In the genomic region with DNA sequence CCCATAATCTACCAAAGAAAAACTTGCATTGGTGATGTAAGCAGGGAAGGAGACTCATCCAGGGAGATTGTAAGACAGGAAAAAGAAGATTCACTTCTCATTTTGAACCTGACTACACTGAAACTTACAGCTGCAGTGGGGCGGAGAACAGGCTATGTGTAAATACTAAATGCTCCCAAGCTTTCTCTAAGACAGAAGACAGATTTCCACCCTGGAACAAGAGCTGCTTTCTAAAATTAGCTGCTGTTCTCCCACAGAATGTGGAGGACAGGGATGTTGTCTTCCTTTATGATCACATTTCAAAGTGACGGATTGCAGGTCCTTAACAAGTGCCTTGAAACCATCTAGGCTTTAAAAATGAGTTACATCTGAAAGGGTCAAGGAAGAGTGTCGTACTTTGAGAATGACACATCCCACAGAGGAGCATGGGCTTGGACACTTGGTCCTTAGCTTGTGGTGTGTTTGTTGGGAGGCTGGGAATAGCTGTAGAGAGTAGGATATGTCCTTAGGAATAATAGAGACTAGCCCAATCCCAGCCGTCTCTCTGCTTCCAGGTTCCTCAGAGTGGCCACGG, we compare ENCODE assay signal across 26 mouse cellular contexts.
"Had no signal": no experiment of that assay in that cellular context is flagged by ENCODE, and none has a peak within 500 bp of the region (broad histone marks: within the 10 kb centered on the region; RNA-seq: fewer than 3 reads in every experiment).

No protein-coding gene starts in this region.

- H3K4me3 ChIP-seq: left cerebral cortex, adult 2 months; limb, embryonic 10.5 days; limb, embryonic 13.5 days; liver, embryonic 12.5 days; liver, embryonic 15.5 days; lung, embryonic 15.5 days; megakaryocyte, embryonic 14.5 days; midbrain, embryonic 10.5 days; midbrain, embryonic 13.5 days; myocyte; neural tube, embryonic 13.5 days; stomach, embryonic 15.5 days had no signal

- H3K9me3 ChIP-seq: limb, embryonic 10.5 days; limb, embryonic 13.5 days; liver, embryonic 12.5 days; liver, embryonic 15.5 days; lung, embryonic 15.5 days; megakaryocyte, embryonic 14.5 days; midbrain, embryonic 10.5 days; midbrain, embryonic 13.5 days; neural tube, embryonic 13.5 days; stomach, embryonic 15.5 days had no signal

- H3K4me2 ChIP-seq: limb, embryonic 13.5 days; liver, embryonic 12.5 days; liver, embryonic 15.5 days; lung, embryonic 15.5 days; midbrain, embryonic 13.5 days; neural tube, embryonic 13.5 days; stomach, embryonic 15.5 days had no signal

- H3K9ac ChIP-seq: limb, embryonic 13.5 days; liver, embryonic 12.5 days; liver, embryonic 15.5 days; lung, embryonic 15.5 days; midbrain, embryonic 13.5 days; neural tube, embryonic 13.5 days; stomach, embryonic 15.5 days had no signal

- DNase-seq: kidney, adult 8-10 months; kidney, postnatal 25 days; layer of hippocampus, postnatal 36 days; liver; lung, adult 18-20 months; lung, postnatal 10 days; lung, postnatal 36 days; right cerebral cortex, postnatal 25 days; spleen, adult 18-20 months; thymus, adult 2 months; thymus, postnatal 14 days; thymus, postnatal 4 days had no signal

- H3K27me3 ChIP-seq: limb, embryonic 13.5 days; liver, embryonic 12.5 days; liver, embryonic 15.5 days; lung, embryonic 15.5 days; megakaryocyte, embryonic 14.5 days; midbrain, embryonic 13.5 days; neural tube, embryonic 13.5 days; stomach, embryonic 15.5 days had no signal

- ATAC-seq: intestine, postnatal 0 days; liver, embryonic 12.5 days; midbrain, embryonic 13.5 days; midbrain, embryonic 16.5 days had no signal

- H3K27ac ChIP-seq: left cerebral cortex, adult 2 months; limb, embryonic 10.5 days; limb, embryonic 13.5 days; liver, embryonic 12.5 days; liver, embryonic 15.5 days; lung, embryonic 15.5 days; midbrain, embryonic 10.5 days; midbrain, embryonic 13.5 days; neural tube, embryonic 13.5 days; stomach, embryonic 15.5 days had no signal

- H3K36me3 ChIP-seq: limb, embryonic 10.5 days; limb, embryonic 13.5 days; liver, embryonic 12.5 days; liver, embryonic 15.5 days; lung, embryonic 15.5 days; midbrain, embryonic 10.5 days; midbrain, embryonic 13.5 days; neural tube, embryonic 13.5 days; stomach, embryonic 15.5 days had no signal

- H3K4me1 ChIP-seq: limb, embryonic 10.5 days; limb, embryonic 13.5 days; liver, embryonic 12.5 days; liver, embryonic 15.5 days; lung, embryonic 15.5 days; megakaryocyte, embryonic 14.5 days; midbrain, embryonic 10.5 days; midbrain, embryonic 13.5 days; neural tube, embryonic 13.5 days; stomach, embryonic 15.5 days had no signal
